Mouse (Mus musculus): ENCODE data around the gene Dhx16.
"Not testable (repeated sequence)": the region's sequence is repeated elsewhere in the genome, so short reads cannot be mapped to it uniquely, and the experiment has no call there.

Gene Dhx16

DNA sequence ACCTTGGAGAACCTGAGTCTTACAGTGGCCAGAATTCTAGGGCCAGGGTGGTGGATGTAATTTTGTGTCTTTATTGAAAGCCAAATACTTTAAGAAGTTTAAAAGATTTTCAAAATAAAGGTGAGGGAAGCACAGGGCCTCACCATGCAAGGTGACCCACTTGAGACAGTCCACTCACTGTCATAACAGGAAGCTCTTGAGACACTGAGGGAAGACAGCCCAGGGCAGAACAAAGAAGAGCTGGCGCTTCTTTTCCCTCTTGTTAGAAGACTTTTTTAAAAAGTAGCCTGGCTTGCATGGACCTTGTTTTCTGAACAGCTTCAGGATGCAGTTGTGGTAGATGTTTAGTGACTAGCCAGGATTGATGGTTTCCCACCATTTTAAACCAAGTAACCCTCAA is 40.8 kb downstream of the Dhx16 start:
- DNase-seq (ENCODE audit: low read depth, low spot score): no peak

DNA sequence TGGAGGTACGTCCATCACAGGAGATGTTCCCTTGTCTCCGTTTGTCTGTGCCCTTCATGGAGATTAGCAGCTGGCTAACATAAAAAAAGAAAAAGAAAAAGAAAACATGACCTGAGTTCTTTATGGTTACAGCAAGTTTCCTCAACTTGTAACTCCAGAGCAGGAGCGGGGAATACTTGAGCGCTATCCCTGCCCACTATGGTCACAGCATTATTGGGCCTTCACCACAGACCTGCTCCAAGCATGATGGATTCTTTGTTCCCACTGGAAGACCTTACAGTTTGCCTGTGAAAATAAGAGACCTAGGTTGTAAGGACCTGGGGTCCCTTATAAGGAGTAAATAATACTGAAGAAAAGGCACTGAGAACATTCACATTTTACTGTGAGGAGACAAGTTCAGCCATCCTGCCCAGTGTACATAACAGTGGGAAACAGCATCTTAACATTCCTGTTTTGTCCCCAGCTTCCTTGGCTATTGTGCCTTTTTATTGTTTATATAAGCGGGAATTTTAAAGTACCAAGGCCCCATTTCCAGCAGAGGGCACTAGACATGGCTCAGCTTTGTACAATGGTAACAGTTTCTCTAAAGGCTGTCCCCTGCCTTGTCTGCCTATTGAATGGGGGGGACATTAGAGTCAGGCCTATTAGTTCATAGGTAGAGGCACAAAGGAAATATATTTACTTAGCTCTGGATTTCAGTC is 41.4 kb downstream of the Dhx16 start:
- DNase-seq (ENCODE audit: low read depth, low spot score): peak; percentile 53

DNA sequence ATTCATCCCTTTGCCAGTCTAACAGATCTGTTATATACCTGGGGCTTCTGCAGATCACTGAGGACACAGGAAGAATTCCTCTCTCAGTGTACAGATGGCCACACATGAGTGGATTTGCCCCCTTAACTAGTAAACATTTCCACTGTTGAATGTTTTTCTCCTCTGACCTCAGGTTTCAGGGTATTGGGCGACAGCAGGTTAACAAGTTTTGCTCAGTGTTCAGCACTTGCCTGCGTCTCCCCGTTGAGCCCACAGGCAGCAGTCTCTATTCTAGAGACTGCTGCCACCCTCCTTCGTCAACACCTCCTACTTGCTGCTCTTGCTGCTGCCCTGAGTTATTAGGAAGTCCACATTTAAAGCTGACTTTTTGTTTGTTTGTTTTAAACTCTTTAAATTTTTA is 42.1 kb downstream of the Dhx16 start:
- DNase-seq (ENCODE audit: low read depth, low spot score): no peak

- DNase-seq (ENCODE audit: low read depth, low spot score): no peak
These were observed 42.9 kb downstream of the Dhx16 start for GRCm38 (mm10) chr17:35922566-35922965.

DNA sequence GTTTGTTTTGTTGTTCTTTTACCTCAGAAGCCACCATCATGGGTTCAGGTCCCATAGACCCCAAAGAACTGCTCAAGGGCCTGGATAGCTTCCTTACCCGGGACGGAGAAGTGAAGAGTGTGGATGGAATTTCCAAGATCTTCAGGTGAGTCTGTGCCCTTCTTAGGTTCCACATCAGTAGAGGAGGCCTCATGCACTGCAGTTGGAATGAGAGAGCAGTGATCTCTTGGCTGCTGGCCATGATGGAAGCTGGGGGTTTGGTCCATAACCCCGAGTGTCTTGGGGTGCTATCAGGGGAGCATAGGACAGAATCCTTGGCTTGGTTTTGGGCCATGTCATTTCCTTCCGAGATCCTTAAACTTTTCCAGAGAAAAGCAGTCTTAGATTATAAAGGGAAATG is 43.7 kb downstream of the Dhx16 start:
- no peak for DNase-seq (ENCODE audit: low read depth, low spot score)

DNA sequence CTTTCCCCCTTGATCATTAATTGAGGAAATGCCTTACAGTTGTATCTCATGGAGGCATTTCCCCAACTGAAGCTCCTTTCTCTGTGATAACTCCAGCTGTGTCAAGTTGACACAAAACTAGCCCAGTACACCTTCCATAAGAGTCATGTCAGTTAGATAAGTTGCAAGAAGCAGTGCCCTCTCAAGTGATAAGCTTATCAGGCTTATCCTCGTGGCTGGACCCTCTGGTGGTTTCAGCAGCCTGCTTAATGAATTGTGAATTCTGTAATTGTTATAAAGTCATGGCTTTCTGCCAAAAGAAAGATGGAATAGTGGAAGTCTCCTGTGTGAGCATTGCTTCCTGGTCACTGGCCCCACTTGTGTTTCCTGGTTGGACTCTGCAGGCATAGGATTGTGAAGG is 47.9 kb downstream of the Dhx16 start:
- no peak for DNase-seq (ENCODE audit: low read depth, low spot score)

DNA sequence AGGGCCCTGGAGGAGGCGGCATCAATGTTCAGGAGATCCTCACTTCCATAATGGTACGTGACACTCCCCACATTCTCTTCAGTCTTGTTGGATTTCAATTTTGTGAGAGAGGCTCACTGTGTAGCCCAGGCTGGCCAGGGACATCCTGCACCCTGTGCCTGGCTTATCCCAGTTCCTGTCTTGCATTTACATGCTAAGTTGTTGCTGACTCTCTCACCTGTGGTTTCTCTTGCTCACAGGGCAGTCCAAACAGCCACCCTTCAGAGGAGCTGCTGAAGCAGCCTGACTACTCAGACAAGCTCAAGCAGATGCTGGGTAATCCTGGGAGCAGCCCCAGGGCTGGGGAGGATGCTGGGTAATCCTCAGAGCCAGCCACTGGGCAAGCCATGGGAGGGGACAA is 49.9 kb downstream of the Dhx16 start:
- no peak for DNase-seq (ENCODE audit: low read depth, low spot score)

DNA sequence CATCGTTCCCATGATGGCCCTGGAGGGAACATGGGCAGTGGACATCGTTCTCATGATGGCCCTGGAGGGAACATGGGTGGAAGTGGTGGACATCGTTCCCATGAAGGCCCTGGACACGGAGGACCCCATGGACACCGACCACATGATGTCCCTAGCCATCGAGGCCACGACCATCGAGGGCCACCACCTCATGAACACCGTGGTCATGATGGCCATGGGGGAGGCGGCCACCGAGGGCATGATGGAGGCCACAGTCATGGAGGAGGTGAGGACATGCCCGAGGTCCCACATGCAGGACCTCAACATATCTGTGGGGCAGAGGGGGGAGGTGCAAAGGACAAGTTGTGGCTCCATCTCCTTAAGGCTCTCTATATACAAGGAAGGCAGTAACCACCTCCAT is 51.0 kb downstream of the Dhx16 start:
- no peak for DNase-seq (ENCODE audit: low read depth, low spot score)

DNA sequence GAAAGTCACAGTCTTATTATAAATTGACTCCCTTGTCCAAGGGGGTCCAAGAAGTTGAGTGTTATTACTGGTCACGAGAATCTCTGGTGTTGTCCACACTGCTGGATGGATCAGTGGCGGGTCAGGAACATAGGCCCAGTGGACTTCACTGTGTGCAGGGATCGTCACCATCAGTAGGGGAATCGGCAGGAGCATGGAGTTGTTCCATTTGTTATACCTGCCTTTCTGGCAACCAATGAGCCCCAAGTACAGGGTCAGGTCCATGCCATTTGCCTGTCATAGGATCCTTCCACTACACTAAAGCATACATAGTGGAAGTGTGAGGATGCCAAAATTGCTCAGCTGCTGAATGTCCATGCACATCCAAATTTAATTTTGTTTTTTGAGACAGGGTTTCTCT is 53.0 kb downstream of the Dhx16 start:
- no peak for DNase-seq (ENCODE audit: low read depth, low spot score)

GRCm38 (mm10) chr17:35935763-35936162 is 56.1 kb downstream of the Dhx16 start:
- not testable (repeated sequence) for DNase-seq (ENCODE audit: low read depth, low spot score)

- peak; percentile 79 for DNase-seq (ENCODE audit: low read depth, low spot score)
These were observed 58.2 kb downstream of the Dhx16 start for GRCm38 (mm10) chr17:35937700-35938348.

- DNase-seq (ENCODE audit: low read depth, low spot score): no peak
These were observed 59.5 kb downstream of the Dhx16 start for GRCm38 (mm10) chr17:35939108-35939507.

DNA sequence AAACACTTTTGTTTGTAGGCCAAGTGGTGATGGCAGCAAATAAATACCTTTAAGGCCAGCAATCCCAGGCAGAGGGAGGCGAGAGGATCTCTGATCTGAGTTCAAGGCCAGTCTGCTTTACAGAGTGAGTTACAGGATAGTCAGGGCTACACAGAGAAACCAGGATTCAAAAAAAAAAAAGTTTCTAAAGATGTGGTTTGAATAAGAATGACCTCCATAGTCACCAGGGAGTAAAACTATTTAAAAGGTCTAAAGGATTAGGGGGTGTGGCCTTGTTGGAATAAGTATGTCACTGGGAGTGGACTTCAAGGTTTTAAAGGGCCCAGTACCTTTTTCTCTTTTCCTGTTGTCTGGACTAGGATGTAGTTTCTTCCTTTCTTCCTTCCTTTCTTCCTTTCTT is 60.3 kb downstream of the Dhx16 start:
- no peak for DNase-seq (ENCODE audit: low read depth, low spot score)
